Mouse (Mus musculus) brain, embryonic 14.5 days (tissue): ENCODE results near the gene BC067074.

ENCODE experiments used
- CTCF ChIP-seq: fragments of 200-500 bp; IDR thresholded peaks from 2 replicates; pipeline ENCODE4 v1.5.1; 2012; ENCODE audit warnings: inconsistent platforms, mild to moderate bottlenecking, moderate library complexity, borderline replicate concordance; ENCODE audit not compliant: insufficient read depth, insufficient read length; ENCODE audit errors: extremely low read depth
- POLR2A ChIP-seq: fragments of 200-500 bp; IDR thresholded peaks from 2 replicates; pipeline ENCODE4 v1.6.1; 2012; ENCODE audit warnings: mild to moderate bottlenecking, inconsistent platforms, borderline replicate concordance; ENCODE audit not compliant: poor library complexity, insufficient read depth, insufficient read length, severe bottlenecking; ENCODE audit errors: extremely low read depth

DNA sequence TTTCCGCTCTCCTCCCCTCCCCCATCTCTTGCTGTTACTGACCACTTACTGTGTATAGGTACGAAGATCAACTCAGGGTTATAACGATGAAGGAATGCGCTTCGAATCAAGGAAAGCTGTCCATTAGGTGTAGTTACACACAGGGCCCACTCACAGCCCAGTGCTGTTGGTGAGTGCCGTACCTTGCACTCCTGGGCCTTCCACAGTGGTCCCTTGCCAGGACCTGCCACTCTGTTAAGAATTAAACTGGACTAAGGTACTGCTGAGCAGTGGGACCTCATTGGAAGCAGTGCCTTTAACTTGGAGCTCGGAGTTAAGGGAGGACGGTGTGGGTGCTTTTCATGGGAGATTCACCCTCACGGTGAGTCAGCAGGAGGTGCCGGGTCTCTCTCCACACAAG lies 76.7 kb downstream of the BC067074 start:
- TF ChIP-seq CTCF: no peak
- no peak for TF ChIP-seq POLR2A
